Mouse (Mus musculus): ENCODE measurements around the gene Smok2b. TPM values are rescaled to one million over a fixed set of nuclear protein-coding genes. Genes with fewer than 3 reads are reported as not detected.

The Smok2b gene
- total RNA-seq (2023): not detected

GRCm38 (mm10) chr17:13229957-13230356, at the start of gene Smok2b:
TSS of gene Smok2b (plus strand) at chr17:13230257.

GRCm38 (mm10) chr17:13220888-13221287, 9.2 kb upstream of the Smok2b start, which contains the start of gene Smok2a:
TSS of gene Smok2a (plus strand) at chr17:13221188.

Other genes starting within 250 kb of the Smok2b start
- 100 to 1,000 TPM; 117 to 123 TPM for gene Wtap, start 236.1 kb upstream of the Smok2b start, total RNA-seq (2023)
- 10 to 100 TPM; 89.3 to 95.3 TPM for gene Sod2, start 223.4 kb upstream of the Smok2b start, total RNA-seq (2023)
- gene Gpr31b, start 178.0 kb upstream of the Smok2b start, total RNA-seq (2023): under 1 TPM in 1 of 2 experiments, not detected in 1; 0.59 TPM
- gene Tcp10b, start 169.2 kb upstream of the Smok2b start, total RNA-seq (2023): not detected
- not detected for gene Unc93a, start 98.4 kb upstream of the Smok2b start, total RNA-seq (2023)
- not detected for gene Smok2a, start 9.1 kb upstream of the Smok2b start, total RNA-seq (2023)
- not detected for gene Tcp10c, start 124.3 kb downstream of the Smok2b start, total RNA-seq (2023)